Mouse (Mus musculus): Measurements from ENCODE around the gene Hcrtr1.

The Hcrtr1 gene

GRCm38 (mm10) chr4:130139214-130139492 lies at the start of gene Hcrtr1:
Gene Hcrtr1, minus strand, starts transcription at chr4:130139359.
- no peak for DNase-seq

GRCm38 (mm10) chr4:130188806-130189297 lies 49.7 kb upstream of the Hcrtr1 start:
- DNase-seq, result peak; percentile 91

- DNase-seq, result no peak
Measured at GRCm38 (mm10) chr4:130186891-130187290, 47.7 kb upstream of the Hcrtr1 start.

- DNase-seq, result no peak
Measured at GRCm38 (mm10) chr4:130186450-130186849, 47.3 kb upstream of the Hcrtr1 start.

- no peak for DNase-seq
Measured at GRCm38 (mm10) chr4:130183879-130184278, 44.7 kb upstream of the Hcrtr1 start.

GRCm38 (mm10) chr4:130183023-130183422 lies 43.9 kb upstream of the Hcrtr1 start:
- DNase-seq, result no peak

- DNase-seq, result peak; percentile 64
Measured at GRCm38 (mm10) chr4:130181886-130182285, 42.7 kb upstream of the Hcrtr1 start.

GRCm38 (mm10) chr4:130180909-130181602 lies 41.9 kb upstream of the Hcrtr1 start:
- no peak for DNase-seq

GRCm38 (mm10) chr4:130179876-130180275 lies 40.7 kb upstream of the Hcrtr1 start:
- DNase-seq, result no peak

GRCm38 (mm10) chr4:130177536-130177935 lies 38.4 kb upstream of the Hcrtr1 start:
- no peak for DNase-seq

GRCm38 (mm10) chr4:130177087-130177486 lies 37.9 kb upstream of the Hcrtr1 start:
- peak; percentile 76 for DNase-seq

- DNase-seq, result no peak
Measured at GRCm38 (mm10) chr4:130176156-130176720, 37.1 kb upstream of the Hcrtr1 start.

GRCm38 (mm10) chr4:130175072-130175711 lies 36.0 kb upstream of the Hcrtr1 start, which contains the start of gene Tinagl1:
Gene Tinagl1, minus strand, starts transcription at chr4:130175122.
- DNase-seq, result peak; percentile 78

- peak; percentile 91 for DNase-seq
Measured at GRCm38 (mm10) chr4:130174335-130175031, 35.3 kb upstream of the Hcrtr1 start.

GRCm38 (mm10) chr4:130173911-130174311 lies 34.8 kb upstream of the Hcrtr1 start:
- peak; percentile 53 for DNase-seq

- peak; percentile 48 for DNase-seq
Measured at GRCm38 (mm10) chr4:130173060-130173822, 34.1 kb upstream of the Hcrtr1 start.

GRCm38 (mm10) chr4:130171951-130172765 lies 33.0 kb upstream of the Hcrtr1 start:
- peak; percentile 95 for DNase-seq

GRCm38 (mm10) chr4:130170362-130170761 lies 31.2 kb upstream of the Hcrtr1 start:
- DNase-seq, result no peak

- DNase-seq, result peak; percentile 64
Measured at GRCm38 (mm10) chr4:130169411-130169971, 30.3 kb upstream of the Hcrtr1 start.

- peak; percentile 94 for DNase-seq
Measured at GRCm38 (mm10) chr4:130168280-130169183, 29.4 kb upstream of the Hcrtr1 start.

Measured in kidney, postnatal 14 days (tissue).